Mouse (Mus musculus) hindlimb bud, embryonic 11.5 days (tissue): ENCODE results near the gene Ippk.
A peak's percentile ranks its signal among the peaks of the same experiment; 100 is the strongest.

Source experiments
- DNase-seq: peaks from one replicate; pipeline ENCODE4 v3.0.0-alpha.2; 2012; ENCODE audit warnings: low read depth, low spot score; ENCODE audit errors: extremely low spot score

Gene Ippk

GRCm38 (mm10) chr13:49420754-49421605, at the start of gene Ippk:
Gene Ippk (plus strand): TSS chr13:49421249.
- peak; percentile 77 for DNase-seq

- no peak for DNase-seq
These were observed 49.6 kb upstream of the Ippk start for GRCm38 (mm10) chr13:49371428-49371899.

GRCm38 (mm10) chr13:49372370-49373060, 48.5 kb upstream of the Ippk start:
- DNase-seq = no peak

DNA sequence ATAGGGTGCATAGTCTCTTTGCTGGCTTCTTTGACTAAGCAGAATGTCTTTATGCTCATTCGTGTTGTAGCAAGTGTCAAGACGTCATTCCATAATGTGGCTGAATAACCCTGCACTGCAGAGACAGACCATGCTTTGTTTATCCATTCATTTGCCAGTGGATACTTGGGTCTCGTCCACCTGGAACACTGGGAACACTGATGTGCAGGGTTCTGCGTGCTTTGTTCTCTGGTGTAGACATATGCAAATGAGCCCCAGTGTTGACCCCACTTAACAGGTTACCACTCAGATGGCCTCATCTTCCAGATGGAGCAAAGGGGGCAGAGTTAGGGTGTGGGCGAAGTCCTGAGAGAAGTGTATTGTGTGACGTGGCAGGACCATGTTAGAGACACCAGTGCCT, 46.7 kb upstream of the Ippk start:
- no peak for DNase-seq

- no peak for DNase-seq
These were observed 46.3 kb upstream of the Ippk start for GRCm38 (mm10) chr13:49374730-49375129.

DNA sequence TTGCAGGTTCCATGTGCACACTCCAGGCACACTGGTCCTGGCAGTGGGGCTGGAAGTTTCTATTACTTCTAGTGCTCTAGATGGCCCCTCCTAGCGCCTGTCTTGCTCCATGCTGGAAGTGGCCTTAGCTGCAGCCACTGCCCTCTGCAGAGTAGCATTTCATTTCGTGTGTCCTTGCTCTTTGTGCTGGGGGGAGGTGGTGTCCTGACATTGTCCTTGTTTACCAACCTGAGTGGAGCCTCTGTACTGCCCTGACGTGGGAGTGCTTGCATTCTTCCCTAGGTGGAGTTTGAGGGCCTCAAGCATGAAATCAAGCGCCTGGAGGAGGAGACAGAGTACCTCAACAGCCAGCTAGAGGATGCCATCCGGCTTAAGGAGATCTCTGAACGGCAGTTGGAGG, 43.4 kb upstream of the Ippk start:
- DNase-seq = no peak

DNA sequence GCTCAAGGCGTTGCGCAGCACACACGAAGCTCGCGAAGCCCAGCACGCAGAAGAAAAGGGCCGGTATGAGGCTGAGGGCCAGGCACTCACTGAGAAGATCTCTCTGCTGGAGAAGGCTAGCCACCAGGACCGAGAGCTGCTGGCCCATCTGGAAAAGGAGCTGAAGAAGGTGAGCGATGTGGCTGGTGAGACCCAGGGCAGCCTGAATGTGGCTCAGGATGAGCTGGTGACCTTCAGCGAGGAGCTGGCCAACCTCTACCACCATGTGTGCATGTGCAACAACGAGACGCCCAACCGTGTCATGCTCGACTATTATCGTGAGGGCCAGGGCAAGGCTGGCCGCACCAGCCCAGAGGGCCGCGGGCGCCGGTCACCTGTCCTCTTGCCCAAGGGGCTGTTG, 41.7 kb upstream of the Ippk start:
- DNase-seq = no peak

- DNase-seq = peak; percentile 12
These were observed 39.8 kb upstream of the Ippk start for GRCm38 (mm10) chr13:49381230-49381629.

- DNase-seq = no peak
These were observed 38.1 kb upstream of the Ippk start for GRCm38 (mm10) chr13:49382997-49383396.

- no peak for DNase-seq
These were observed 36.1 kb upstream of the Ippk start for GRCm38 (mm10) chr13:49384751-49385463.

- DNase-seq = no peak
These were observed 29.7 kb upstream of the Ippk start for GRCm38 (mm10) chr13:49391374-49391773.

GRCm38 (mm10) chr13:49393579-49393978, 27.5 kb upstream of the Ippk start:
- no peak for DNase-seq

DNA sequence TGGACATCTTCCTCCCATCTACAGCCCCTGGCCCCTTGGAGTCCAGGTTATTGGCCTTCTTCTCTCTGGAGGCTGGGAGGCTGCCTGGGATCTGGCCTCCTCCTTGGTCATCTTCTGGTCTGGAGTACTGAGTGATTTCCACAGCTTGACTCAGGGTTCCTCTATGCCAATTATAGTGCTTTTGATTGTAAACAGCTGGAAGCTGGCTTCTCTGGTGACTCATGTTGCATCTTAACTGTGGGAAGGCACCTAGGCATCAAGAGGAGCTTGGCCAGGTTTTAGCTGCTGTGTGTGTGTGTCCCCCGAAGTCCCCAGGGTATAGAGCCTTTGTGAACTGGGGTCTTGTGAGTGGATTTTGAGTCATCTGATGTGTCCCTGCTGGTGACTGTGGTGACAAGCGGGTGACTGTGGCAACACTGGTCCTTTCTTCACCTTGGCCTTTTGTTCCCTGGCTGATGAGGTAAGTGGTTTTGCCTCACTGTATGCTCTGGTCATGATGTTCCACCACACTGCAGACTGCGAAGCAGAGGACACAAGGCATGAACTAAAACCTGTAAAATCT, 26.1 kb upstream of the Ippk start:
- no peak for DNase-seq

DNA sequence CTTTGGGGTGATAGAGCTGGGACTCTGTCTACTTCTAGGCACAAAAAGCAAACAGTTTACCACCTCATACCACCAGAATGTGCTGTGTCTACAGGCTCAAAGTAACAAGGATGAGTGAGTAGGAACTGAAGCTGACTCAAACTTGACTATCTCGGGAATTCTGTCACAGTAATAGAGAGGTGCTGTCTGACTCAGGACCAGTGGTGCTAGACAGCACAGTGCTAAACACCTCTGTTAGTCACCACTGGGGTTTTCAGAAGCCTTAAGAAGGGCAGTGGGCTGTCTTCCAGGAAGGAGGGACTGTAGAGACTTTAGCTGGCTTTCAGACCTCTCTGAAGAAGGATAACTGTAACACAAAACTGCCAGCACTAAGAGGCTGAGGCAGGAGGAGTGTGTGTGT, 24.3 kb upstream of the Ippk start:
- no peak for DNase-seq

DNA sequence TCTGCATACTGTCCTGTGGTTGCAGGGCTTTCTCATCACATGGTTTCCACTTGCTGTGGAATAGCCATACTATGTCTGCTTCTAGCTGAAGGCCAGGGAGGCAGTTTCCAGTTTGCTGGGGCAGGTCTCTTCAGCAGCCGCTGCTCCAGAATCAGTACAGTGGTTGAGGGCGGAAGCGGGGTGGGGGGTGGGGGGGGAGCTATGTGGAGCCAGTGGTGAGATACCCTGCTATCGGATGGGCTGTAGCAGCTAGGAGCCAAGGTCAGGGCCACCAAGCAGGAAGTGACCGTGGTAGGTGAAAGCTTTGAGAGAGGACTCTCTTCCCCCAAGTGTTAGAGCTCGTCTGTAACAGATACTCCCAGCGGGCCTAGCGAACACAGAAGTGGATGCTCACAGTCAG, 22.9 kb upstream of the Ippk start:
- DNase-seq = no peak

DNA sequence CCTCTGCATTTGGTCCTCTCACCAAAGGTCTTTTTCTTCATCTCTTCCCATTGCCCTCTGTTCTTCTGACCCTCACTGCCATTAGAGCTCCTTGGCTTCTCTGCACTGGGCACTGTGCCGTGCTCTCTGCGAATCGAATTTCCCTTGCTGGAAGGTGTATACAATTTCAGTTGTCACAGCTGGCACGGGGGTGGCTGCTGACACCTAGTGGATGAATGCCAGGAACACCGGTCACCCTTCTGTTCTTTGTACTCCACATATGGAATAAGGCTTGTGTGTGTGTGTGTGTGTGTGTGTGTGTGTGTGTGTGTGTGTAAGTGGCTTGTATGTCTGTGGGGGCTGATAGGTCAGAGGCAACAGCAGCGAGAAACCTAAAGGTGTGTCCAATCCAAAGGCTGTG, 20.9 kb upstream of the Ippk start:
- no peak for DNase-seq

GRCm38 (mm10) chr13:49402628-49403027, 18.4 kb upstream of the Ippk start:
- DNase-seq = no peak

GRCm38 (mm10) chr13:49407795-49408194, 13.3 kb upstream of the Ippk start:
- DNase-seq = no peak

GRCm38 (mm10) chr13:49421606-49421917, 513 bp downstream of the Ippk start:
- DNase-seq = no peak

DNA sequence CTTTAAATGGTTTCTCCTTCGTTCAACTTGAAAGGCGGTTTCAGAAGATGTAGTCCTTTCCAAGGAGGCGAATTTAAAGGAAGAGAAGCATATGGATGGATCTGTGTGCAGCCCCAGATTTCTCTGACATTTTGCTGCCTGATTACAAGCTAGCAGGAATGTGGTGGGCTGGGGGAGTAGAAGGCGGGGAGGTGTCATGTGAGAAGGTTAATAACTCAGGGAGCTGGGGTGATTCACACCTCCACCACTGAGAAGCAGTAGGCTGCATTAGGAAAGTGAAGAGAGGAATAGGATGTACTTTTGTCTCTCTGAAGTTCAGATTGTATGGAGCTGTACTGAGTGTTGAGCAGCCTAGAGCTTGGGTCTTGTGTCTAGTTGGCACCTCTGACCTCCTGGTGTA, 910 bp downstream of the Ippk start:
- no peak for DNase-seq

DNA sequence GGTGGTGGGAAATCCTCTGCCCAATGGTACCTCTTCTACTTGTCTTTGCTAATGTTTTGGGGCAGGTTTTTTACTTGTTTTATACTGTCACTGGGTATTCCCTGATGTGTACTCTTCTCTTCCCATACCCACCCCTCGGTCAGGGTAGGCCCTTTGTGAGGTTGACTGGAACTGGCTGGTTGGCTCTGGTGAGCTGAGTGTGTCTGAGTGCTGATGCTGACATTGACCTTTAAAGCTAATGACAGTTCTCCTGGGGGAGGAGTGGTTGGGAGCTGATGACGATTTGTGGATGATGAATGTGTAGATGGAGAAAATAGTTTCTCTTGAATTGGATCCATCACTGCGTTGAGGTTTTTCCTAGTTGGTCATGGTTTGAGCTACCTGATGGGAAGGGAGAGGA, 5.7 kb downstream of the Ippk start:
- no peak for DNase-seq
